Mouse (Mus musculus) CH12F3 (cell line): ENCODE data around the gene Fbxl3.

Source experiments
- in situ Hi-C: fragments of 300-500 bp; cut with MboI; formaldehyde crosslinking; loops from 2 replicates; pipeline ENCODE4 v1.14.3; 2020; ENCODE audit warnings: low sequenced_read_pairs

Gene Fbxl3

GRCm38 (mm10) chr14:103085840-103086533 is 13.4 kb downstream of the Fbxl3 start:
- in situ Hi-C loops: no loop called here

GRCm38 (mm10) chr14:103079209-103079977 is 20.0 kb downstream of the Fbxl3 start:
- in situ Hi-C loops: no loop called here

GRCm38 (mm10) chr14:103078006-103078912 is 21.1 kb downstream of the Fbxl3 start:
- in situ Hi-C loops: no loop called here

- in situ Hi-C loops: no loop called here
Measured at GRCm38 (mm10) chr14:103077272-103078005, 21.9 kb downstream of the Fbxl3 start.

- in situ Hi-C loops: no loop called here
Measured at GRCm38 (mm10) chr14:103075166-103075565, 24.2 kb downstream of the Fbxl3 start.

GRCm38 (mm10) chr14:103073825-103074224 is 25.5 kb downstream of the Fbxl3 start:
- in situ Hi-C loops: loop anchor here (25.0 kb wide), 2 partner anchors 463 to 613 kb away; no protein-coding TSS in a partner anchor

DNA sequence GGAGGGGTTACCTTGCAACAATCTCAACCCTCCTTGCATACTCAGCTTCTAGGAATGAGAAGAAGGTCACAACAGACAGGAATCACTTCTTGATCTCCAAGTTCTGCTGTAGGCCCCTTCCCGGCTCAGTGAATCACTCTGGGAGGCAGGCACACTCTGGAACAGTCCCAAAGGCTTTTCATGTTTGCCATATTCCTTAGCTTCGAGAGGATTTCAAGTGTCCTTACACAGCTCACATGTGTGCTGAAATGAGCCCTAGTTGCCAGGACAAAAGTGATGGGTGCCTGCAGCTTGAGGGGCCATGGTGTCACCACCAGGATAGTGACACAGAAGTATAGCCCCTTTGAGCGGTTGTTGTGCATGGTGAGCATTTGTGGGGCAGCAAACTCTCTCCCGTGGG is 26.6 kb downstream of the Fbxl3 start:
- in situ Hi-C loops: loop anchor here (25.0 kb wide), 2 partner anchors 465 to 615 kb away; no protein-coding TSS in a partner anchor

DNA sequence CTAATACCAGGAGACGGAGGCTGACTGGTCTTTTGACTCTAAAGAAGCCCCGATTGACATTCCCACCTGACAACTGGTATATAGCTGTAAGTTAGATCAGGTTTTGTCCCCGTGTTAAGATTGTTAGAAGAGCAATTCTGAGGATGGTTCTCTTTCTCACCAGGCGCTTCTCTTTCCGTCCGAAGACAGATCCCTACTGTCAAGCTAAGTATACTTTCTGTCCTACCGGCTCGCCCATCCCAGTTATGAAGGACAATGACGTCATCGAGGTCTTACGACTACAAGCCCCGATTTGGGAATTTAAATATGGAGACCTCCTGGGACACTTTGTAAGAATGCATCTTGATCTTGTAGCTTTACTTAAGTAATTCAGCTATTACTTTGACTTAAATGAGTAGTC is 27.9 kb downstream of the Fbxl3 start:
- in situ Hi-C loops: loop anchor here (25.0 kb wide), 2 partner anchors 466 to 616 kb away; no protein-coding TSS in a partner anchor

DNA sequence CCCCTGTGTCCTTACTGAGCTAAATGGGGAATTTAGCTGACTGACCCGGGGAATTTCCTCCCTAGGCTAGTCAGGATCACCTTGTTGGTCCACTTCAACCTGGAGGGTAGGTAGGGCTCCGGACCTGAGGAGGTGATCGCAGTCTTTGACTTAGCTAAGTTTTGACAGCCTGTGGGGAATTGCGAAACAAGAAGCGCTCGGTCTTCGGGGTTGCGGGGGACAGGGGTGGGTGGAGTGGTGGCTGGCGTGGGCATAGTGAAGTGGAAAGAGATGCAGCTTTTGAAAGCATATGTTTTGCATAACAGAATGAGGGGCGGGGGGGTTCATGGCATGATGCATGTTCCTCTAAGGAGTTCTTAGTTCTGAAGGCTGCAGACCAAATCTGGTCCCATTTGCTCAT is 28.6 kb downstream of the Fbxl3 start:
- in situ Hi-C loops: loop anchor here (25.0 kb wide), 2 partner anchors 467 to 617 kb away; no protein-coding TSS in a partner anchor

DNA sequence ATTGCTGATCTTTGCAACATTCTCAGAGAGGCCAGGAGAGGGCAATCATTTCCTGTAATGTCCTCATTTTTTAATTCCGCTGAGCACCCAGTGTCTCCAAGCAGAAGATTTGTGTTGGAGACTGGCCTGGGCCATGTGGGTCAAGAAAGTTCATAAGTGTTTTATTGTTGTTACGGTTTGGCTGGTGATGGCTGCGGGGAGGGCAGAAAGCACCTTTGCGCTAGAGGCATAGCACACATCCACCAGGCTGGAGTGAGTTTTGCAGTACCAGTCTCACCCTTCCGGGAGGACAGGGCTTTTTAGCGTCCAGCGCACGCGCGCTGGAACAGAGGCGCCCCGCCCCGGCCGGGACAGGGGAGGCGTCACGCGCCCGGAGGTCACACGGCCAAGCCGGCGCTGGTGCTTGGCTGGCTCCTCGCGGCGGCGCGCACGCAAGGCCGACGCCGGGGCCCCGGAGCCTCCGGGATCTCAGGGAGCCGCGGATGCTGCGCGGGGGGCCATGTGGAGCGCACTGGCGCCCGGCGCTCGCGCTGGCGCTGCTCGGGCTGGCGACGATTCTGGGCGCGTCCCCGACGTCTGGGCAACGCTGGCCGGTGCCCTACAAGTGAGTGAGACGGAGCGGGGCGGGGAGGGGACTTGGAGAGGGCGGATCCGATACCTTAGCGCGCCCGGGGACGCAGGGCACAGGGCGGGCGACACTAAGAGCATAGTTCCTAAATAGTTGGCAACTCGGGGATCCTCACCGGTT is 29.3 kb downstream of the Fbxl3 start, which contains the start of gene Cln5:
Gene Cln5, plus strand, starts transcription at position 353 of the 748 bp plus-strand sequence.
- in situ Hi-C loops: loop anchor here (25.0 kb wide), 2 partner anchors 467 to 617 kb away; no protein-coding TSS in a partner anchor

DNA sequence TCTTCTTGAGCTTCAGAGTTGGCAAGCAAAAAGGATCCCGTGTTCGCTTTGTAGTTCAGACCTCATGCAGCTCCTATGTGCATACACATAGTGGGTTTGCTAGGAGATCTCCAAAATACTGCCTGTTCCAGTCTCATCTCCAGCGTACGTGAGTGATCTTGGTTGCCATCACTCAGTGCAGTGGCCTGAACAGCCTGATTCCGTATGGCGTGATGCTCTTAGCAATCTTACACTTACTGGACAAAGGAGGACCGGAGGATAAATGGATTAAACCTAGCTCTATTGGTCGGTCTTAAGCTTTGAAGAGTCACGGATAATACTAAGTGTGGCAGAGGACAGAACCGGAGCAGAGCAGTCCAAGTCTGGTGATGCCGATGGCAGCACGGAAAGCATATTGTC is 29.9 kb downstream of the Fbxl3 start:
- in situ Hi-C loops: loop anchor here (25.0 kb wide), 2 partner anchors 468 to 618 kb away; no protein-coding TSS in a partner anchor

GRCm38 (mm10) chr14:103065294-103066167 is 33.8 kb downstream of the Fbxl3 start:
- in situ Hi-C loops: loop anchor here (25.0 kb wide), 2 partner anchors 472 to 622 kb away; no protein-coding TSS in a partner anchor

DNA sequence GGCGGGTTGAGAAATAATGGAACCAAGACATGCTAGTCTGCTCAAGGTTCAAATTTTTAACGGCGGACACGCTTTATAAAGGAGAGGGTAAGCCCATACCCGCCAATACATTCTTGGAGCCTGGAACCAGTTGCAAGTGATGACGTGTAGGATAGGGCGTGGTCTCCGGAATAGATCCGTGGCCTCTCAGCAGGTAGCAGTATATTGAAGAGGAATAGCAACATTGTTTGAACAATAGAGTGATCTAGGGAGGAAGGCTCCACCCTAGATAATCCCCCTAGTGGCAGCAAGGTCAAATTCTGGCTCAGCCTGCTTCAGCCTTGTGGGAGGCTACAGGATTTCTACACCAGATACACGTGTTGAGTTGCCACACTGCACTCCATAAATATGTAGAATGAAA is 39.9 kb downstream of the Fbxl3 start:
- in situ Hi-C loops: loop anchor here (25.0 kb wide), 2 partner anchors 478 to 628 kb away; no protein-coding TSS in a partner anchor

GRCm38 (mm10) chr14:103058998-103059397 is 40.4 kb downstream of the Fbxl3 start:
- in situ Hi-C loops: loop anchor here (25.0 kb wide), 2 partner anchors 478 to 628 kb away; no protein-coding TSS in a partner anchor

DNA sequence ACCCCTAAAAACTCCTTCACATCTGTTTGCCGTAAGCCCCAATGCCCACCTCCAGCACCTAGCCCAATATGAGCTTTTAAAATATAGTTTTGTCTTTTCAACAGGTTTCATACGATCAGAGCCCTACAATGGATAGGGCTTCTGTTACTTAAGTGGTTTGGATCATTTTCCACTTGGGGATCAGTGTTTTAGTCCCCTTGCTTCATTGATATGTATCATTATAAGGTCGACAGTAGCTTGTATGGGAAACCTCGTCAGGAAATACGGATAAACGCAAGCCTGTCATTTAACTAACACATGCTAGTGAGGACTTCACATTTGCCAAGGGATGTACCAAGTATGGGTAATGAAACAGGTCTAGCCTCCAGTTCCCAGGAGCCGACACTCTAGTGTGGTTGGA is 42.8 kb downstream of the Fbxl3 start:
- in situ Hi-C loops: loop anchor here (25.0 kb wide), 2 partner anchors 481 to 631 kb away; no protein-coding TSS in a partner anchor

GRCm38 (mm10) chr14:103054731-103055130 is 44.6 kb downstream of the Fbxl3 start:
- in situ Hi-C loops: loop anchor here (25.0 kb wide), 2 partner anchors 483 to 633 kb away; no protein-coding TSS in a partner anchor

- in situ Hi-C loops: loop anchor here (25.0 kb wide), 2 partner anchors 486 to 636 kb away; no protein-coding TSS in a partner anchor
Measured at GRCm38 (mm10) chr14:103051159-103051769, 48.1 kb downstream of the Fbxl3 start.
